Mouse (Mus musculus) embryonic fibroblast, embryonic 13.5 days (primary cell): Measurements from ENCODE around the gene Vil1.

Source experiments
- CTCF ChIP-seq: IDR thresholded peaks from 2 replicates; pipeline ENCODE4 v1.5.1; 2011; ENCODE audit warnings: mild to moderate bottlenecking, control low read depth, low read length, moderate library complexity, borderline replicate concordance; ENCODE audit not compliant: insufficient read depth
- POLR2A ChIP-seq: IDR thresholded peaks from 2 replicates; pipeline ENCODE4 v1.6.1; 2011; ENCODE audit warnings: low read depth, mild to moderate bottlenecking, control low read depth, low read length, moderate library complexity

GRCm38 (mm10) chr1:74385531-74385930 is 23.6 kb upstream of the Vil1 start:
- TF ChIP-seq CTCF (no peak), POLR2A (no peak)
